Mouse (Mus musculus) spleen, postnatal 14 days (tissue): ENCODE results near the gene Josd1.
"Not testable (repeated sequence)": the region's sequence is repeated elsewhere in the genome, so short reads cannot be mapped to it uniquely, and the experiment has no call there.

Source experiments
- DNase-seq, 2 experiments: peaks; one replicate each; pipeline ENCODE4 v3.0.0; 2021 to 2022; ENCODE audit warnings: low spot score in 2 of 2

Josd1 gene

DNA sequence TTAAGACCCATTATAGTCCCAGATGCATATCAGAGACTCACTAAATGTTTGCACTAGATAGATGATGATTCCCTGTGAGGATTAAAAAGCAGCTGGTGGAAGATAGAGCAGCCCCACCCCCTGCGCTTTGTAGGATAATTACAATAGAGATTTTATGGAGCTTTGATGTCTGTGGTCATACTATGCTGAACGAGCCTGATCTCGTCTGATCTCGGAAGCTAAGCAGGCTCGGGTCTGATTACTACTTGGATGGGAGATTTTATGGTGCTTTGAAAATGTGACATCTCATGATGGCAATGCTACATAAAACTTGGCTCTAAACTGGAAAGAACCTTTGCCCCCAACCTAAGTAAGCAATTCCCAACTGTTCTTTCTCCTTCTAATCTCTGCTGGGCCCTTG lies 4.6 kb upstream of the Josd1 start:
- no peak for DNase-seq

DNA sequence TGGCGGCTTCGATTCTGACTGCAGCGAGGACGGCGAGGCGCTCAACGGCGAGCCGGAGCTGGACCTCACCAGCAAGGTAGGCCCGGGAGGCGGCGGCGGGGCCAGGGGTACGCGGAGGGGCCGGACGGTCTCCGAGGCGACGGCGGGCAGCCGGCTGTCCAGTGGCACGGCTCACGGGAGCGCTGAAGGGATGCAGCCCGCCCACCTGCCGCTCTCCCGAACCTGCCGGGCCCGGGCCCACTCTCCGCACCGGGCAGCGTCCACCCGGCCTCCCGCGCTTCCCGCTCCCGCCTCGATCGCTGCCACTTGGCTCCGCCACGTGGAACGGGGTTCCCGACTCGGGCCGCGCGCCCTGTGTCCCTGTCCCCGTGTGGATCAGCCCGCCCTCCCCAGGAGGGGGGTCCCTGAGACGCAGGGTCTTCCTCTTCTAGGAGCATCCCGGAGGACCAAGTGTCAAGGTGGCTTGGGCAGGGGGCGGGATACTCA lies 3.3 kb upstream of the Josd1 start:
- no peak for DNase-seq

DNA sequence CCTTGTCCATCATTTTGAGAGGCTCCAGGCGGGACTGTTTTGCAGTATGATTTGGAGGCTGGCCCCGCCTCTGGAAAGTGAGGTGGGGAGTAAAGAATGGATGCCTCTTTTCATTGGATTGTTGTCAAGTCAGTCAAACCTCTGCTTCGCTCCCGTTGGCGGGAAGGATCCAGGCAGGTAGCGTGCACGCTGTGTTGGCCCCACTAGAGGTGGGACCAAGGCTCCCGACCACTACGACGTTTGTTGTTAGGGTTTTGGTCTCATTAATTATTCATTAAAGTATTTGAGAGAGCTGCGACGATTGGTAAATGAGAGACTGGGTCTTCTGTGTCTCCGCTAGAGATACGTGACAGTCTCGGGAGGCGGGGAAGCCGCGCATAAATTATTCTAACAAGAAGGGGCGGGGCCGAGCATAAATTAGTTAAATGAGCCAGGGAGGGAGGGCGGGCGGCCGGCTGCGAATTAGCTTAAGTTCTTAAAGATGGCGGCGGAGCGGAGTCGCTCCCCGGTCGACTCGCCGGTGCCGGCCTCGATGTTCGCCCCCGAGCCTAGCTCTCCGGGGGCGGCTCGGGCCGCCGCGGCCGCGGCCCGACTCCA lies 2.8 kb upstream of the Josd1 start, which contains the start of gene Gtpbp1:
Gtpbp1 (plus strand) TSS at position 420 of the 597 bp plus-strand sequence.
- DNase-seq, result peak; percentile 86 to 87

DNA sequence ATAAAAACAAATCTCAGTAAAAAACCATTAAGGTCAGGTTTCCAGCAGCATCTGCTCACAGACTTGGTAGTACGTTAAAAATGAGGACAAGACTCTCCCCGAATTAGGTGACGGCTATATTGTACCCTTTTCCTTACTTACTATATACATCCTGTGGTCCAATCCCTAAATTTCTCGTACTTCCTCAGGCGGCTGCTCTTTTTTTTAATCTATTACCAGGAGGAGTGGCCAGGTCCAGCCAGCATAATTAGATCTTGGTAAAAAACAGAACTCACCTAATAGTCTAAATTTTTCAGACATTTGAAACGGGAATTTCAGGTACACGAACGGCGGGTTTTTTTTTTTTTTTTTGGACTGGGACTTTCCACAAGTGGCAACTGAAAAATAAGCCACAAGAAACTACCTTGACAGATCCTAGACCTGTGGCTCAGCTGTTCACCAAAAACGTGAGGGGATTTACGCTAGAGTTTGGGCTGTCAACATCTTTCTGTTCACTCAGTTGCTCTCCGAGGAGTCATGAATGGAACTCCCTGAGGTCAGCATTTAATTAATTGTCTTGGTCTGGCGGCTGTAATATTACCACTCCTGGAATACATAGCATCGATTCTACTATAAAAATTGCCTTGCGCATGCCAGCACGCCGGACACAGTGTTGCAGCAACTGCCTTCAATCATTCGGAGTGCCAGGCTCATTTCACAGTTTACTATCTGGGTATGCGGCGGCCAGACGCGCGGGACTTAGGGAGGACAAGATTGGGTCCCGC lies 2.1 kb upstream of the Josd1 start:
- DNase-seq, result no peak

DNA sequence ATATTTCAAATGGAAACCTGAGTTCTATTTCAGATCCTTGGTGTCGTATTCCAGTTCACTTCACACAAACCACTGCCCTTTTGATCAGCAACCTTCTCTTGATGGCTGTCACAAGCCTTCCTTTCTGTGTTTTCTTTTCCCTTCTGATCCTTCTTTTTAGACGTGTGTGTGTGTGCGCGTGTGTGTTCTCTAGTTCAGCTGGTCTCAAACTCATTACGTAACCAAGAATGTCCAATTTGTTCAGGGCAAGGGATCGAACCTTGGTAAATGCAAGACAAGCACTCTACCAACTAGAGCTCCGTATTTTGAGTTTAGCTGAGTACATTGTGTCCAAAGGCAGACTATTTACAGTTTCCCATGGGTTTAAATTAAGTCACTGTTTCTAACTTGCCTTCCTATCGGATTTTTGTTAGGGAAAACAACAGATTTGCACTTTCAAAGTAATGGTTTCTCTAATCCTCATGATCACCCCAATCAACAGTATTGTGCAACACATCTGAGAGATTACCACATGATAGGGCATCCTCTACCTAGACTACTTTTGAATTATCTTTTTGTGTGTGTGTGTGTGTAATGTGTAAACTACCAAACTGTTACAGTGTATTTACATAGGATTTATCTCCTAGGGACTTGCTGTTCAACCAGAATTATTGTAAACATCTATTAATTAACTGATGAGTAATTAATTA lies 693 bp upstream of the Josd1 start:
- no peak for DNase-seq

DNA sequence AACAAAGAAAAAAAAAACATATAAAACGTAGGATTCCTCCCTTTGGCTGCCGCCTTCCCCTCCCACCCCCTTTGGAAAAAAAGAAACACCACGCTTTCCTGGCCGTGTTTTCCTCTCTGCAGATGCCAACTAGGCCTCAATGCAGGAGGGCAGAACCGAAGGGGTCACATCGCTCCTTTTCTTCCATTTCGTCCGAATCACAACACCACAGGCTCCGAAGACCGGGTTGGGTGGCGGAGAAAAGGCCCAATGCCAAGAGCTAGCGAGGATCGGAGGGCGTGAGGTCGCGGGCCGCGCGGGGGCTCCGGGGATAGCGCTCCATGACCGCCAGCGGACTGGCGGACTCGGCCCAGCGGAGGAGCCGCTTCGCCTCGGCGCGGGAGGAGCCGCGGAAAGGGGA lies 544 bp downstream of the Josd1 start:
- DNase-seq, result no peak

DNA sequence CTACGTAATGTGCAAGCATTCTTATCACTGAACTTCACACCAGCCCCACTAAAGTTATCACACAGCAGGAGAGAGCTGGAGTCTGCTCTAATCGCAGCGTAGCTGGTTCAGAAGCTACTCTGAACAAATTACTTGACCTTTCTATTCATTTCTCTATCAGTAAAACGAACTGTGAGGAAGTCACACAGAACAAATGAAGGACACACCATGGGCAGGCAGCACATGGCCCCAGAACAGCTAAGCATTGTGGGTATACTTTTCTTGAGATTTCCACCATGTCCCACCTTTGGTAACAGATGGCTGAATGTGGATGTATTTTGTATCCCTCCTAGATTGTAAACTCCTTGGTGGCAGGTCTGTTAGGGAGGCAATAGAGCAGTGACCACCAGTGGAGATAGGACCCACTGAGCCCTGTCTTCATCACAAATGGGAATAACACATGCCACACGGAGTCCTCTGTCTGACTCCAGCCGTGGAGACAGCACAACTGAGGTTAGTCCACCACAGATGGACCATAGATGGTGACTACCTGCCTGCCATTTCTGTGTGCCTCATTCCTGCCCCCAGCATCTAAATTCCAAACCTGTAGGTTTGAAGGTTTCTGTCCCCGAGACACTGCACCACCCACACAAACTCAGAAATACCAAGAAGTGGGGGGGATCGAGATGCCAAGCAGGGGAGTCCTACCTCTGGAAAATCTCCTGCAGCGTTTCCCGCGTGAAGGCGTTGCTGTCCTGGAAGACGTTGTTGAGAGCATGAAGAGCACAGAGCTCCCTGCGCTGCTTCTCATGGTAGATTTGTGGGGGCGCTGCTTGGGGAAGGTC lies 1.5 kb downstream of the Josd1 start:
- no peak for DNase-seq

DNA sequence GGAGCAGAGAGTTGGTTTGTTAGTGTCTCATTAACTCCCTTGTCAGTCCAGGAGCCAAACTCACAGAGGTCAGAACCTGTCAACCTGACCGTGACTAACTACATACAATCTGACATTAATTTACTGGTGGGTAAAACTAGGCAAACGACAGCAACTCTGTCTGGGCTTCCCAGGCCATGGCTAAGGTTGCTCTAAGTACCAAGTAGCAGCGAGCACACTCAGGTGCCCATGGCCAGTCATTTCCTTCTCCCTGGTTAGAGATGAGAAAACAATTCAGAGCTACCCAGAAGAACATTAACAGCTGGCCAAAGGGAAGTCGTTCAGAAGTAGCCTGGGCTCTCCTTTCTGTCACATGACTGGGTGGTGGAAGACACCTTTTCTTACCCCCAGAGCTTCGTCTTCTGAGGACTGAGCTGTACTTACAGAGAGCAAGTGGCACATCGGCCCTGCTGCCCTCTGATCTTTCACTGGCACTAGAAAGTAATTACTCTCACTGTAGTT lies 2.5 kb downstream of the Josd1 start:
- DNase-seq, result no peak

DNA sequence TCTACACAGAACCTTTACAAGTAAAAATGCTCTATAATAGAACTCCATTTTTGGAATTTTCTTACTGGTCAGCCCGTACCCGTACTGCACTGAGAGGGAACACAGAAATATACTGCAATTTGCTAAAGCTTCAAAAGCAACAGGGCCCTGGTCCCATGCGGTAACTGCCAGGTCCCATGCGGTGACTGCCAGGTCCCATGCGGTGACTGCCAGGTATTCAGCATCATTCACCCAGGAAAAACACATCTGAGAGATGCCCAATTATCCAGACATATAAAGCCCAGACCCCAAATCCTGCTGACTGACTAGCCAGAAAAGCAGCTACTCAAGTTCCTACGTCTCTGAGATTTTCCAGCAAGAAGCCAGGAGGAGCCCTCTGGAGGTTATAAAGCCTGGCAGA lies 3.1 kb downstream of the Josd1 start:
- DNase-seq, result no peak

DNA sequence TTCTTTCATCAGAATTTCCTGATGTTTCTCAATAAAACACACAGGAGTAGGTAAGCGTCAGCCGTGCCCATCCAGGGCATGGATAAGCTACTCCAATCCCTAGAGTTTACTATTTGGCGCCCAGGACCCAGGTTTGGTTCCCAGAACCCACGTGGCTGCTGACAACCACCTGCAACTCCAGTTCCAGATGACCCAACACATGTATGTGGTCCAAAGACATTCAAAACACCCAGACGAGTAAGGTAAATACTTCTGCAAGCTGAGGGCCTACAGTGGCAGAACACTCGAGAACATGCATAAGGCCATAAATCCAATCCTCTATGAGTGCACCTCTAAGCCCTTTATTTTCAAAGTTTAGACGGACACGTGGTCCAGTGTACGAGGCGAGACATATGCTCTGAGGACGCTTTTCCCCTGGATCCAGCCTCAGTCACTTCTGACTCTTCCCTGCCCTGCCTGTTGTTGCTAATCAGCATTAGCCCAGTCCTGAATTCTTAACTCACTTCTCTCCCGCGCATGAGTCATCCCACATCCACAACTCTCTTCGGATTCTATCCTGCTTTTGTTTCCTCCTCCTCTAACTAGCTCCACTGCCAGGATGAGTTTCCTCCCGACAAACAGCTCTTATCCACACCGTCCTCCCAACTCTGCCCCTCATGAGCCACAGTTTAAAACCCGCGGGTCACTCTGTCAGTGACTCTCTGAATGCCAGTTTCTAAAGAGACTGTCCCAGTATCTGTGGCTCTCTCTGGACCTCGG lies 3.8 kb downstream of the Josd1 start:
- no peak for DNase-seq

DNA sequence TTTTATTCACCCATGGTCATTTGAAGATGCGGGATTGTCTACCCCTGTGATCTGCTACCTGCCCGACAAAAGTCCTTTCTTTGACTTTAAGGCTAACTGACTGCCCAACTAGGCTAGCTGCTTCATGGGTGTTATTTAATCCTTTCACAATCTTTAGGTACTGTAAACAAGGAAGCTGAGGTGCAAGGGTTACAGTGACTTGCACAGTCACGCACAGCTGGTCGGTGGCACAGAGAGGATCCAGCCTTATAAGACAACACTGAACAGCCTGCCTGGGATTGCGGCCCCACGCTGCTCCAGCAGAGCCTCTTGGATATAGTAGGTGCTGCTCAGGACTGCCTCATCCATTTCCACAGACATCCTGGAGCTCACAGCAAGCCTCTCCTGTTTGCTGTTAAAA lies 4.6 kb downstream of the Josd1 start:
- DNase-seq, result no peak

DNA sequence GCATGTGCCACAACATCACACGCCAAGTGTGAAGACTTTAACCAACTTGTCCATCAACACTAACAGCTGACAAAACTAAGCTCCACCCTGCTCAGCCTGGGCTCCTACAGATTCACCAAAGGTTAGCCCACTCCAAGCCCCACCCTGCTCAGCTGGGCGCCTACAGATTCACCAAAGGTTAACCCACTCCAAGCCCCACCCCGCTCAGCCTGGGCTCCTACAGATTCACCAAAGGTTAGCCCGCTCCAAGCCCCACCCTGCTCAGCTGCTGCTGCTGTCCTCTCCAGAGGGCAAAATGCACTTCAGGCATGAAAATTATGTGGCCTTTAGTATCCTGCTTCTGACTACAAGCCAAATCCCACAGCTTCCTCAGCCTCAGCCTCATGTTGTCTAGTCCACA lies 5.7 kb downstream of the Josd1 start:
- no peak for DNase-seq

DNA sequence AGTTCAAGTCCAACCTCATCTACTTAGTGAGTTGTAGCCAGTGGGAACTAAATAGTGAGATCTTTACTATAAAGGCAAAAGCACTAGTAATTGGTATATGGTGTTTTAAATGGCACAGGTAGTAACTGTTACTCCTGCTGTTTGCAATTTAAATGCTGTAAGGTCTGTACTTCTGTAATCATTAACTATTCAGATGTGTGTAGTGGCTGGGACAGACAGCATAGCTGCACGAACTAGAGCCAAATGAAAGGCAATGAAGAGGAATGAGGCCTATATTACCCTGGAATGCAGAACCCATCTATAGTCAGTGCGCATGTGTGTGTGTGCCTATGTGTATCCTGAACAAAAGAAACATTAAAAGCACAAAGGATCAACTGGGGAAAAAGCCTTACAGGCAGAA lies 9.8 kb downstream of the Josd1 start:
- DNase-seq, result no peak

DNA sequence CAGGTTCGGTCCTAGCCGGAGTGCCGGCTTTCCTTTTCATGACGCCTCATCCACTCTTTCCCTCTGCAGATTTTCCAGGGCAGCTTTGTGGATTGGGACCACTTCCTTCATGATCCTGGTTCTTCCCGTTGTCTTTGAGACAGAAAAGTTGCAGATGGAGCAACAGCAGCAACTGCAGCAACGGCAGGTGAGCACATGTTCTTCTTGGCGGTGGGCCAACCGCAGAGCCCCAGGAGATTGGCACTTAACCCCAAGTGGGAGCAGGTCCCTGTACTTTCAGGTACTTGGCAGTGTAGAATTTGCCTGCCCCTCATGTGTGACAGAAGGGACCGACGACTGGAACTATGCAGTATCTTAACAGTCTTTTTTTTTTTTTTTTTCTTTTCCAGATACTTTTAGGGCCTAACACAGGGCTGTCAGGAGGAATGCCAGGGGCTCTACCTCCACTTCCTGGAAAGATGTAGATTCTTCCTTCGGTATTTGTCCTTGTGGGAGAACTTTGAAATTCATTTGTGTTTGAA lies 15.8 kb downstream of the Josd1 start:
- not testable (repeated sequence) for DNase-seq

DNA sequence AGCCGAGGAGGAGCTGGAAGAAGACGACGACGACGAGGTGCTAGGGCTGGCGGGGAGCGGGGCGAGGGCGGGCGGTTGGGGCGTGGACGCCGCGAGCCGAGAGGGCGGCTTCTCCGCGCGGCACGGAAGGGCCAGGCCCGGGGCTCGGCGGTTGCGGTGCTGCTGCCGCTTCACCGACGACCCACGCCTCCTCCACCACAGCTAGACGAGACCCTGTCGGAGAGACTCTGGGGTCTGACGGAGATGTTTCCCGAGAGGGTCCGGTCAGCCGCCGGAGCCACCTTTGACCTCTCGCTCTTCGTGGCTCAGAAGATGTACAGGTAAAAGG lies 16.8 kb downstream of the Josd1 start:
- DNase-seq, result no peak

DNA sequence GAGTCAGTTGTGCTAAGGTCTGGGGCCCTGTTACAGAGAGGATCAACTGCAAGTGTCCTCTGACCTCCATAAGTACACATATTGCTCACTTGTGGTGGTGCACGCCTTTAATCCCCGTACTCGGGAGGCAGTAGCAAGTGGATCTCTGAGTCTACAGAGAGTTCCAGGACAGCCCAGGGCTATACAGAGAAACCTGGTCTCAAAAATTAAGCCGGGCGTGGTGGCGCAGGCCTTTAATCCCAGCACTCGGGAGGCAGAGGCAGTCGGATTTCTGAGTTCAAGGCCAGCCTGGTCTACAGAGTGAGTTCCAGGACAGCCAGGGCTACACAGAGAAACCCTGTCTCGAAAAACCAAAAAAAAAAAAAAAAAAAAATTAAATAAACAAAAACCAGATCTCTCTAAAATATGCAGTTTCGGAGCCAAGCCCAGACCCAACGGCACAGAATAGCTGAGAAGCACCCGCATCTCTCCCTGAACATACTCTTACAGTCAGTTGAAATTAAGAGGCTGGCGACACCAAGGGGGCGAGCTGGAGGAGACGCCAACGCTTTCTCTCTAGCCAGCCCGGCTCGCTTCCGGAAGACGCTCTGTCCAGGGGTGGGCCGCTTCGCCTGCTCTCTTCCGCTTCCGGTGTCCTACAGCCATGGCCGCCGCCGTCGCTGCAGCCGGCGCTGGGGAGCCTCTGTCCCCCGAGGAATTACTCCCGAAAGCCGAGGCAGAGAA lies 17.3 kb downstream of the Josd1 start, which contains the start of gene Tomm22:
Tomm22 (plus strand) TSS at position 613 of the 723 bp plus-strand sequence.
- DNase-seq, result peak; percentile 78 to 84

DNA sequence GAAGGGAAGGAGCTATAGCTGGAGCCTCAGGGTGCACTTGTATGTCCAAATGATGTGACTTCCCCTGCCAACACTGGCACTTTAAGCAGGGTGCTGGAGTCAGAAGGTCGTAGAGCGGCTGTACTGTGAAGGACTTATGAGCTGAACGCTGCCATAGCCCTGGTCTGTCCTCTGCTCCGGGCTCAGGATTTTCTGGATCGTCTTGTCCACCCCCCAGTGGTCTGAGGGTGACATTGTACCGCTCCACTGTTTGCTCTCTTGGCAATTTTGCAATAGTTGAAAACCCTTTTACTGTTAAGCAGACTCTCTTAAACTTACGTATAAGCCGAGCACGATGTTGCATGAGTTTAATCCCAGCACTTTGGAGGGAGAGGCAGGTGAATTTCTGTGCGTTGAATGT lies 18.5 kb downstream of the Josd1 start:
- no peak for DNase-seq

DNA sequence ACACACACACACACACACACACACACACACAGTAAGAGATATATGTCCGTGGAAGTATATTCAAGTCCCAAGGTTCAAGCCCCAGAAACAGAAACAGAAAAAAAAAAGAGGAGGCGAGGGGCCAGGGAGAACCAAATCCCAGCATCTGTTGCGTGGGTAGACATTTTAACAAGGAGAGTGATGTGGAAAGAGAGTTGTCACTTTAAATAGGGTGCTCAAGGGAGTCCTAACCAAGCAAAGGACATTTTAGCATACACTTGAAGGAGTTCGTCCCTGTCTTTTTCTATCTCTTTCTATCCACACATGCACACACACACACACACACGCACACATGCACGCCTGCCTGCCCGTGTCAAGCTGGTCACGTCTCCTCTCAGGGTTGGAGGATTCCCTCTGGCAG lies 23.1 kb downstream of the Josd1 start:
- no peak for DNase-seq

DNA sequence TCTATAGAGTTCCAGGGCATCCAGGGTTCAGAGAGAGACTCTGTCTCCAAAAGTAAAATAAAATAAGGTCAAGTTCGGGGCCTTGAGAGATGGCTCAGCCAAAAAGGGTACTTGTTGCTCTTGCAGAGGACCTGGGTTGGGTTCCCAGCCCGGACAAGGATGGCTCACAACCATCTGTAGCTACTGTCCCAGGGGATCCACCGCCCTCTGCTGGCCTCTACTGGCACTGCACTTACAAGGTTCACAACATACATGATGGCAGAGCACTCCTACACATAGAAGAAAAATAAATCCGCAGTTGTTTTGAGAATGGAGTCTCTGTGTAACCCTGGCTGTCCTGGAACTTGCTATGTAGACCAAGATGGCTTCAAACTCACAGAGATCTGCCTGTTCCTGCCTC lies 25.9 kb downstream of the Josd1 start:
- DNase-seq, result peak in 1 of 2 experiments; percentile 47
